Mouse (Mus musculus) olfactory bulb, adult 2 months (tissue): ENCODE measurements around the gene Mgat5b.

Experiments used
- CTCF ChIP-seq: fragments of 200-500 bp; IDR thresholded peaks from 2 replicates; pipeline ENCODE4 v1.5.1; 2012; ENCODE audit warnings: low read depth, mild to moderate bottlenecking, low read length, moderate library complexity; ENCODE audit not compliant: insufficient read depth
- POLR2A ChIP-seq: fragments of 200-500 bp; IDR thresholded peaks from 2 replicates; pipeline ENCODE4 v1.6.1; 2012; ENCODE audit warnings: mild to moderate bottlenecking, low read depth, low read length, moderate library complexity; ENCODE audit not compliant: insufficient read depth

DNA sequence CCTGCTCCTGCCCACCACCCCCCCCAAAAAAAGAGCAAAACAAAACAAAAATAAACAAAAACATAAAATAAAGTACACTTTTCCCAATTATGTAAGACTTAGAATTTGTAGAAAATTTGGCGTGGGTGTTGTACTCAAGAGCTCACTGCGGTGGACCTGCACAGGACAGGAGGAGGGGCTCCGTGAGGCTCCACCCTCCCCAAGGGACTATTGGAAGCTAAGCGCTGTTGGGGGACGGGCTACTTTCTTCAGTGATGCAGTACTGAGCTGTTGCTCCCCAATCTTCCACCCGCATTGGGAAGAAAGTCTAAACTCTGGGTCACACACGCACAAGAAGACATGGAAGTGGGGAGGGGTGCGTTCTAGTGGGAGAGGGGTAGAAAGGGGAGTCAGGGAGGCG is 85.6 kb downstream of the Mgat5b start:
- no peak for TF ChIP-seq CTCF
- no peak for TF ChIP-seq POLR2A
